Mouse (Mus musculus) layer of hippocampus, adult 8-10 months (tissue): ENCODE measurements around the gene Rprd1b. TPM values are rescaled to one million over a fixed set of nuclear protein-coding genes. Genes with fewer than 3 reads are reported as not detected.

ENCODE experiments used
- DNase-seq, 2 experiments: peaks; one replicate each; pipeline ENCODE4 v3.0.0; 2022; ENCODE audit warnings: low spot score in 2 of 2
- total RNA-seq, 4 experiments: library from RNA; stranded (reverse); gene quantifications; 2 replicates each; pipeline ENCODE4 v1.2.4; 2022

Rprd1b gene
- total RNA-seq, 4 experiments from 2014 or later: 51.1 to 61.0 (median 52.7) TPM

- no peak for DNase-seq
These were observed 116.6 kb downstream of the Rprd1b start for GRCm38 (mm10) chr2:158144750-158145527.

DNA sequence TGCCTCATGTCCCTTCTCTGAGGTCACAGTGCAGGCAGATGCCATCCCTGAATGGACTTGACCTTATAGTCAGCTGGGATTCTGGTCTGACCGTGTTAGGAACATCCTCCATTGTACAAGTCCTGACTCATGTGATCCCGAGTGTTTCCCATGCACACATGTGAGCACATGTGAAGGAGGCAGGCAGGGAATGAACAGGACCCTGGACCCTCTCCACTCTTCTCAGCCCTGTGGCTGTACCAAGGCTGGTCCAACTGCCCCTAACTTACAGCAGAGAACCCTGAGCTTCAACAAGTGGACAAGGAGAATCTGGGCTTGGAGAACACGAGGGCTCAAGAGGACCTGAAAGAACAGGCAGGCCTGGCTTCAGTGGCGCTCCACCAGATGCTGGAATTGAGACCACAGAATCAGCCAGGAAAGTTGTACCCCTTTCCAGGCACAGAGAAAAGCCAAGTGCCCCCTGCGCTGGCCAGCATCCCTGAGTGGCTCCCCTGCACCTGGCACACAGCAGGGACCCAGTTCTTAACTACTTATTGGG is 117.3 kb downstream of the Rprd1b start:
- no peak for DNase-seq

- peak; percentile 25 to 64 for DNase-seq
These were observed 117.9 kb downstream of the Rprd1b start, which contains the start of gene Tgm2 for GRCm38 (mm10) chr2:158146223-158146622. Gene Tgm2, minus strand, starts transcription at chr2:158146436.

GRCm38 (mm10) chr2:158146971-158147370 is 118.7 kb downstream of the Rprd1b start:
- DNase-seq: no peak

GRCm38 (mm10) chr2:158151077-158151476 is 122.8 kb downstream of the Rprd1b start:
- no peak for DNase-seq

DNA sequence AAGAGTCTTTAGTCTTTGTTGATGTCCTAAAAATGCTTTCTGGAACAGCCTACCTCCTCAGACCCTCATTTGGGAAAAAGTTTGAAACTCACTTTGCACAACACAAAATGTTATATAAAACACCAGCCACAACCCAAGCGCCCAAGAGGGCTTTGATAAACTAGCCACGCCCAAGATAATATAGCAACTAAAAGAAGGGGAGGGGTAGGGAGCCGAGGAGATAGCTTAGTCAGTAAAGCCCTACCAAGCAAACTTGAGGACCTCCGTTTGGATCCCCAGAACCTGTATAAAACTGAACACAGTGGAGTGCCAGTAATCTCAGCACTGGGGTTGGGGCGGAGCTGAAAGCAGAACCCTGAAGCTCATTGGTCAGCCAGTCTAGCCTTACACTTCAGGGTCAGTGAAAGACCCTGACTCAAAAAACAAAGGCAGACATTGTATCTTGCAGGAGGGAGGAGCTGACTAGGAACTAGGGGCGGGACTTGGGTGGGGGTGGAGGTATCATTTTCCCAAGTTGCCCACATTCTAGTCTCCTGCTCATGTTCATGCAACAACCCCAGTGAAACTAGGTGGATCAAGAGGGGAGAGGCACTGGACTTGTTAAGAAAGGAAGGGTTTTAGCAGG is 124.5 kb downstream of the Rprd1b start:
- DNase-seq: no peak

DNA sequence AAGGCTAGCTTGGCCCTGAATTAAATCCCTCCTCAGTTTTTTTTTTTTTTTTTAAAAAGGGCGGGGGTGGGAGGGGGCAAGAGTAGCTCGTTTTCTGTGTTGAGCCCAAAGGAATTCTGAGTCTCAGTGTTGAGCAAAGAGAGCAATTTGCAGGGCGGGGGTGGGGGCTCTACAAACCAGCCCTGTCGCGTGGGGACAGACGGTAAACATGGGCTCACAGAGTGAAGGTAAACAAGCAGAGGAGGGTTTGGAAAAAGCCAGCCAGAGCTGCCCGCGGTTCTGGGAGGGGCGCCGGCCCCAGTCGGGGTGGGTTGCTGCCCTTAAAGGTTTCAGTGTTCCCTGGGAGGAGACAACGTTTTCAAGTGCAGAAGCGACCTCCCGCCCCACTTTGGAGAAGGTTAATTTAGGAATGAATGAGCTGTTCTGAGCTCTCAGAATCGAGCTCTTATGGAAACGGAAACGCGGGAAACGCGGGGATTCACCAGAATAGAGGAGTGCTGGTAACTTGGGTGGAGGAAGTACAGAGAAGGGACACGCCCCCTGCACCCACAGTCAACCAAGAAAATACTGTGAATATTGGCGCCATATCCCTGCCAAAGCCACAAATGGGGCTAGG is 125.5 kb downstream of the Rprd1b start:
- DNase-seq: no peak

- no peak for DNase-seq
These were observed 126.3 kb downstream of the Rprd1b start for GRCm38 (mm10) chr2:158154641-158155040.

- no peak for DNase-seq
These were observed 126.8 kb downstream of the Rprd1b start for GRCm38 (mm10) chr2:158155101-158155500.

DNA sequence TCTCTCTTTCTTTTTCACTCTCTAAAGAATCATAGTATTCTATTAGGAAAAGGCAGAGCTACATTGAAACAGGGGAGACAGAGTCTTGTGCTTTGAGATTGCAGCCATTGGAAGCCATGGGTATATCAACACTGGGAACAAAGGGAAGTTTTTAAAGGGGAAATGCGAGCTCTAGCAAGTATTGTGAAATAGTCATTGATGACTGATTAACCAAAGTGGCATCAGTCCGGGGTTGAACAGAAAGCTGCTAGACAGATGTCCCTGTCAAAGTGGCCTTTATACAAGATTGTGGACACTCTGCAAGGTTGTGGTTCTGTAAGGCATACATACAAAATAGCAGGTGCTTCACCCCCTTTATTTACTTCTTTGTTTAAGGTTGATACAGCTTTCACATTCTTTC is 127.3 kb downstream of the Rprd1b start:
- no peak for DNase-seq

- DNase-seq: no peak
These were observed 128.2 kb downstream of the Rprd1b start for GRCm38 (mm10) chr2:158156487-158156886.

GRCm38 (mm10) chr2:158157654-158158053 is 129.4 kb downstream of the Rprd1b start:
- no peak for DNase-seq

- DNase-seq: no peak
These were observed 131.3 kb downstream of the Rprd1b start for GRCm38 (mm10) chr2:158159376-158160235.

DNA sequence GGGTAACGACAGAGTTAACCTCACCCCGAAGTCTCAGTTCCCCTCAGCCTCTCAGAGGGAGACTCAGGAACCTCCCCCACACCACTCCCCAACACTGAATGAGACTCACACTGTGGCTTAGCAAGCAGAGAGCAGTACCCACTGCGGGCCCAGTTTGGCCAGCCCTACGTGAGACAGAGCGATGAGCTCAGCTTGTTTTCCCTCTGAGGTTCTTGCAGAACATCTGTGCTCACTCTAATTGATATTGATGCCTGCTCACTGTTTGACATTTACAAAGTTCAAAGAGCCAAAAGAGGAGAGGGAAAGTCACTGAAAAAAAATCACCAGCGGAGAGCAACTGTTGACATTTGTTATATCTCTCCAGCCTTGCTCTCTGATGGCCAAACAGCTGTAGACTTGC is 133.5 kb downstream of the Rprd1b start:
- DNase-seq: no peak

- DNase-seq: no peak
These were observed 134.7 kb downstream of the Rprd1b start for GRCm38 (mm10) chr2:158163034-158163433.

DNA sequence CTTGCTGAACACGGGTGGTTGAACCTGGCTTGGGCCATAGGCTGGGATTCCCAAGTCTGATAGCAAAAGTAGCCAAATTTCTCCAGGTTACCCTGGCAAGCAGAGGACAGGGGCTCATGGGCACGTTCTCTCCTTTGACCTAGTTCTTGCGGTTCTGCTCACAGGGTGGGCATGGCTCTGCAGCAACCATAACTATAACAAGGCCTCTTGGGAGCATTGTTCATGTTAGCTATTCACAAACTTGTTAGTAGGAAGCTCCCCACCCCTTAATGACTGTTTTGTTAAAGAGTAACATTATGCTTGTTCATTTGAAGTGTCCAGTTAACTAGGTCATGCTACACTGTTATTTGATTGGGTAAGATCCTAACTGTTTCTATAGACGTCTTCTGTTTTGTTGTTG is 137.5 kb downstream of the Rprd1b start:
- no peak for DNase-seq

- DNase-seq: no peak
These were observed 138.3 kb downstream of the Rprd1b start for GRCm38 (mm10) chr2:158166628-158167027.

DNA sequence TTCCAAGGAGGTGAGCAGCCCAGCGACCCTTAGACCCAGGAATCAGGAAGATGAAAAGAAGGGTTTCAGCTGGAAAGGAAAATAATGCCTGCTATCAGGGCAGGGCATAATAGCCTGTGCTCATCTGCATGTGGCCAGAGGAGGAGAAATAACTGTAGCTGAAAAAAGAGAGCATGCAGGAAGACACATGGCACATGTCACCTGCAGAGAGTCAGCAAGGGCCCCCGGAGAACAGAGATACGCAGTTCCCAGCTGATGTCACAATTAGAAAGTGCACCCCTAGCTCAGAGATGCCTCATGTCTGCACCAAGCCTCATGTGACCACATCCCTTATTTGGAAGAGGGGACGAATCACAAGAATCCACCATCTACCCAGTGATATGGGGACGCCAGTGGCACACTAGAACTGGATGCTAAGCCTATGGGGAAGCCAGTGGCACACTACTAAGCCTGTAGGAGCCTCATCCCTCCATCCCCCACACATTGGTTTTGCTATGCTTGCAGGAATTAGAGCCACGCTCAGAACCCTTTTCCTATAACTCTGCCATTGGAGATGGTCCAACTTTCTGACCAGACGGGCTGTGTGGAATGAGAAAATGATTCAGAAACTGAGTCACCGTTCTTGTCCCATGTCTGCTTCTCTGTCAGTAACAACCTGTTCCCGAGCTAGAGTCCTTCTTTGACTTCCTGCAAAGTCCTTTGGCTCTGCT is 139.4 kb downstream of the Rprd1b start:
- no peak for DNase-seq

DNA sequence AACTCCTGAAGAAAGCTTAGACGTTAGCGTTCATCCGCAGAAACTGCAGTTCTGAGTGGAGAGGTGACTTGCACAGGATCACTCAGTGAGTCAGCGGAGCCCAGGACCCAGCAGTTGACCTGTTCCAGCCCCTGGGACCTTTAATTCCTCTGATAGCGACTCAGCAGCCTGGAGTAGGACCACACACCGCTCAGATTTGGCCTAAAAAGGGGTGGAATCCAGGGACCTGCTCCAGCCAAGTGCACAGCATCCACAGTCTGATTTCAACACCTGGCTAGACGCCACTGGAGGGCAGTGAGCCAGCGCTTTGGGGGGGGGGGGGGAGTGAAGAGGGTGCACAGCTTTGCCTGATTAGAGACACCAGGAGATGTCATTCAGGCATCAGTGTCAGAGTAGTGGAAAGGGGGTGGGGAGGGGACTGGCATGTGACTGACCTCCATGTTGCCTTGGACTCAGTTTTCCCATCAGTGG is 140.5 kb downstream of the Rprd1b start:
- DNase-seq: no peak

DNA sequence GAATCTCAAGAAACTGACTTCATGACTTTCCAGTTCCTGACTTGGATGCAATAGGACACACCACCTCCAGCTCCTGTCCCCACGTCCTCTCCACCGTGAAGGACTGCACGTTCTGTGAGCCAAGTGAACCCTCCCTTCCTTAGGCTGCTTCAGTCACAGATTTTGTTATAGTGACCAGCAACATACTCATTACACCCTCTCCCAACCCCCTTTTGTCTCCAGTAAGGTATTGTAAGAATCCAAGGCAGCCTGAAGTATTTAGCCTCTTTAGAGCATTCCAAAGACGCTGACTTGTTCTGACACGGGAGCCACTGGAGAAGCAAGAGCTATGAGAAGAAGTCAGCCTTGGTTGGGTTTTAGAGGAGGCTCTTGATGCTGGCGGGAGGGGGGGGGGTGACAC is 141.1 kb downstream of the Rprd1b start:
- no peak for DNase-seq
